Mouse (Mus musculus): ENCODE data around the gene Apold1.
A peak's percentile ranks its signal among the peaks of the same experiment; 100 is the strongest.

DNA sequence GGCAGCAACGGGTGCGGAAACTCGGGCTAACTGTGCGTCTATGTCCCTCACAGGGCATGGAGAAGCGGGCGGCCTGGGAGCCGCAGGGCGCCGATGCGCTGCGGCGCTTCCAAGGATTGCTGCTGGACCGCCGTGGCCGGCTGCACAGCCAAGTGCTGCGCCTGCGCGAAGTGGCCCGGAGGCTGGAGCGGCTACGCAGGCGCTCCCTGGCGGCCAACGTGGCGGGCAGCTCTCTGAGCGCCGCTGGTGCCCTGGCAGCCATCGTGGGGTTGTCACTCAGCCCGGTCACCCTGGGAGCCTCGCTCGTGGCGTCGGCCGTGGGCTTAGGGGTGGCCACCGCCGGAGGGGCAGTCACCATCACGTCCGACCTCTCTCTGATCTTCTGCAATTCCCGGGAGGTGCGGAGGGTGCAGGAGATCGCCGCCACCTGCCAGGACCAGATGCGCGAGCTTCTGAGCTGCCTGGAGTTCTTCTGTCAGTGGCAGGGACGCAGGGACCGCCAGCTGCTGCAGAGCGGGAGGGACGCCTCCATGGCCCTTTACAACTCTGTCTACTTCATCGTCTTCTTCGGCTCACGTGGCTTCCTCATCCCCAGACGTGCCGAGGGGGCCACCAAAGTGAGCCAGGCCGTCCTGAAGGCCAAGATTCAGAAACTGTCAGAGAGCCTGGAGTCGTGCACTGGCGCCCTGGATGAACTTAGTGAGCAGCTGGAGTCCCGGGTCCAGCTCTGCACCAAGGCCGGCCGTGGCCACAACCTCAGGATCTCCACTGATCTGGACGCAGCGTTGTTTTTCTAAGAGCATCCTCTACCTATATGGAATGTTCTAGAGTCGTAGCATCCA lies 2.2 kb downstream of the Apold1 start:
- TF ChIP-seq CTCF (IDR thresholded peaks at IDR 0.05) = peak; percentile 91
- no peak for TF ChIP-seq EP300 (IDR thresholded peaks at IDR 0.05)

All from lung, postnatal 0 days (tissue).